Mouse (Mus musculus) heart, embryonic 12.5 days (tissue): Measurements from ENCODE around the gene Ankrd6. TPM values are rescaled to one million over a fixed set of nuclear protein-coding genes. Genes with fewer than 3 reads are reported as not detected.

Experiments used
- ATAC-seq: fragments of 200-750 bp; cut with Nextera tagmentation; 2 replicates; pipeline ENCODE4 v1.8.0; 2017; ENCODE audit warnings: moderate TSS enrichment, moderate library complexity; ENCODE audit not compliant: insufficient number of reproducible peaks, low FRiP score
- H3K27ac ChIP-seq: fragments of 300-500 bp; sonication (generic); 2 replicates; pipeline ENCODE4 v1.5.1; 2016; ENCODE audit warnings: mild to moderate bottlenecking, moderate library complexity; ENCODE audit not compliant: poor library complexity, severe bottlenecking
- H3K27me3 ChIP-seq: fragments of 300-500 bp; sonication (generic); replicated peaks from 2 replicates; pipeline ENCODE4 v1.6.1; 2016; ENCODE audit warnings: mild to moderate bottlenecking, moderate library complexity
- H3K36me3 ChIP-seq: fragments of 300-500 bp; sonication (generic); 2 replicates; pipeline ENCODE4 v1.6.1; 2016; ENCODE audit warnings: mild to moderate bottlenecking, moderate library complexity
- H3K4me1 ChIP-seq: fragments of 300-500 bp; sonication (generic); replicated peaks from 2 replicates; pipeline ENCODE4 v1.6.1; 2016; ENCODE audit warnings: mild to moderate bottlenecking
- H3K4me2 ChIP-seq: fragments of 300-500 bp; sonication (generic); 2 replicates; pipeline ENCODE4 v1.6.1; 2016; ENCODE audit warnings: mild to moderate bottlenecking, moderate library complexity
- H3K4me3 ChIP-seq: fragments of 300-500 bp; sonication (generic); 2 replicates; pipeline ENCODE4 v1.5.1; 2016; ENCODE audit warnings: mild to moderate bottlenecking
- H3K9ac ChIP-seq: fragments of 300-500 bp; sonication (generic); 2 replicates; pipeline ENCODE4 v1.6.1; 2016; ENCODE audit warnings: mild to moderate bottlenecking, moderate library complexity
- H3K9me3 ChIP-seq: fragments of 300-500 bp; sonication (generic); replicated peaks from 2 replicates; pipeline ENCODE4 v1.6.1; 2016; ENCODE audit warnings: mild to moderate bottlenecking, moderate library complexity
- WGBS: fragments of 180-500 bp; shearing (Covaris S2); methylation state at CpG from one replicate; pipeline ENCODE4 v1.1.7; 2016; 5-methylcytosine and 5-hydroxymethylcytosine counted together
- polyA plus RNA-seq: library from polyadenylated mRNA; unstranded; fragments of >200 nt; fragmentation: Nextera tagmentation; extraction: Ambion mirVana; gene quantifications from 2 replicates; pipeline ENCODE4 v1.2.1, GENCODE M21; 2016

Ankrd6 gene
- polyA plus RNA-seq, result 7.0 and 7.7 TPM in 2 replicates

GRCm38 (mm10) chr4:32950356-32951034 is at the start of gene Ankrd6:
Gene Ankrd6 (minus strand): TSS chr4:32950841.
- H3K4me2 ChIP-seq, result peak within 1 kb of the TSS; percentile 89
- H3K4me1 ChIP-seq, result peaks cover 30% of the 10 kb centered on the region
- no peaks in the 10 kb centered on the region for H3K36me3 ChIP-seq
- H3K4me3 ChIP-seq, result peak within 1 kb of the TSS; percentile 83
- under 1% methylated on average over 66 of the region's 66 CpGs for WGBS
- no peak within 1 kb of the TSS for H3K27ac ChIP-seq
- peak within 1 kb of the TSS; percentile 78 for H3K9ac ChIP-seq
- ATAC-seq, result peak; percentile 95
- no peaks in the 10 kb centered on the region; the same call in 1 of the 2 replicates for H3K9me3 ChIP-seq
- H3K27me3 ChIP-seq, result peaks cover 4% of the 10 kb centered on the region; the same call in 1 of the 2 replicates

- ATAC-seq, result no peak
- H3K9me3 ChIP-seq, result no peaks in the 10 kb centered on the region
- no peaks in the 10 kb centered on the region for H3K27me3 ChIP-seq
- H3K4me2 ChIP-seq, result no peak overlapping the region
- no peak overlapping the region for H3K9ac ChIP-seq
- H3K4me1 ChIP-seq, result no peaks in the 10 kb centered on the region
- 97% methylated on average over 8 of the region's 8 CpGs for WGBS
- H3K27ac ChIP-seq, result no peak overlapping the region
- H3K4me3 ChIP-seq, result no peak overlapping the region
- H3K36me3 ChIP-seq, result peaks cover 20% of the 10 kb centered on the region
Observed at GRCm38 (mm10) chr4:32998996-32999395, 48.4 kb upstream of the Ankrd6 start.

DNA sequence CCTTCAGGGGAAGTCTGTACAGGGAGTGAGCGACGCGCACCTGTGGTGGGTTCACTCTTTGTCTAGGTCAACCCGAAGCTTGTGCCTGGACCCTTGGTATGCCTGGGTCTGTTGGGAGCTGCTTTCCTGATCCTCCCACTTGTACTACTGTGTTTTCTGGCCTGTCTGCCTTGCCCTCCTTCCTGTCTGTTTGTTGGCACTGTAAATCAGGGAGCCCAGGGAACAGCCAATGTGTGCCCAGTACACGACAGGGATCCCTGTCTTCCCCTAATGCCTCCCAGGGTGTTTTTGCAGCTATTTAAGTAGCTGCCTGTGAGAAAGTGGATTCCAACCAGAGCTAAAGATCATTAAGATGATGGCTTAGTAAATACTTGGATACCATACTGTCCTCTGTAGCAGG is 46.9 kb upstream of the Ankrd6 start:
- Histone ChIP-seq H3K9ac (no peak overlapping the region), H3K36me3 (peaks cover 21% of the 10 kb centered on the region), H3K9me3 (no peaks in the 10 kb centered on the region), H3K4me3 (no peak overlapping the region), H3K27ac (no peak overlapping the region), H3K27me3 (no peaks in the 10 kb centered on the region), H3K4me1 (no peaks in the 10 kb centered on the region), H3K4me2 (no peak overlapping the region)
- WGBS, result 92% methylated on average over 5 of the region's 5 CpGs
- ATAC-seq, result no peak

DNA sequence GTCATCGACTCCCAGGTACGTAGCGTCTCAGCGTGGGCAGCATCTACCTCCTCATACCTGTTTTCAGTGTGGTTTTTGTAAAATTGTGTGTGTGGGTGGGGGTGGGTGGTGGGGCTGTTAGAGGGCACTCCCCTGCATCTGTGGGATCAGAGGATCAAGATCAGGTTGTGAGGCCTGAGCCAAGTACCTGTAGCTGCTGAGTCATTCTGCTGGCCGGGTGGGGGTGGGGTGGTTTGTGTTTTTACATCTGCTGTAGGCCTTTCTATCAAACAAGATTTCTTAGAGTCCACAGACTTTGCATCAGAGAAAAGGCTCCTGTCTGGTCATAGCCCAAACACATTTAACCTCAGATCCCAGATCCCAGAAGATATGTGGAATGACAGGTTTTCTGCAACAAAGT is 45.4 kb upstream of the Ankrd6 start:
- H3K4me3 ChIP-seq, result no peak overlapping the region
- H3K4me1 ChIP-seq, result peaks cover 10% of the 10 kb centered on the region; the same call in 1 of the 2 replicates
- no peaks in the 10 kb centered on the region for H3K27me3 ChIP-seq
- WGBS, result 96% methylated on average over 5 of the region's 5 CpGs
- H3K9ac ChIP-seq, result no peak overlapping the region
- H3K27ac ChIP-seq, result no peak overlapping the region
- H3K9me3 ChIP-seq, result no peaks in the 10 kb centered on the region
- peaks cover 21% of the 10 kb centered on the region for H3K36me3 ChIP-seq
- ATAC-seq, result no peak
- H3K4me2 ChIP-seq, result no peak overlapping the region

- H3K27me3 ChIP-seq, result no peaks in the 10 kb centered on the region
- peaks cover 17% of the 10 kb centered on the region for H3K36me3 ChIP-seq
- 81% methylated on average over 3 of the region's 3 CpGs for WGBS
- H3K4me1 ChIP-seq, result peaks cover 10% of the 10 kb centered on the region; the same call in 1 of the 2 replicates
- ATAC-seq, result no peak
- no peak overlapping the region for H3K4me2 ChIP-seq
- no peak overlapping the region for H3K4me3 ChIP-seq
- no peaks in the 10 kb centered on the region for H3K9me3 ChIP-seq
- no peak overlapping the region for H3K27ac ChIP-seq
- H3K9ac ChIP-seq, result no peak overlapping the region
Observed at GRCm38 (mm10) chr4:32994168-32994567, 43.5 kb upstream of the Ankrd6 start.

- WGBS, result 78% methylated on average over 2 of the region's 2 CpGs
- H3K27me3 ChIP-seq, result no peaks in the 10 kb centered on the region
- no peak overlapping the region for H3K27ac ChIP-seq
- no peak overlapping the region for H3K9ac ChIP-seq
- no peak overlapping the region for H3K4me2 ChIP-seq
- peaks cover 38% of the 10 kb centered on the region for H3K4me1 ChIP-seq
- ATAC-seq, result no peak
- no peaks in the 10 kb centered on the region for H3K9me3 ChIP-seq
- no peak overlapping the region for H3K4me3 ChIP-seq
- H3K36me3 ChIP-seq, result peaks cover 3% of the 10 kb centered on the region; the same call in 1 of the 2 replicates
Observed at GRCm38 (mm10) chr4:32989346-32989745, 38.7 kb upstream of the Ankrd6 start.

GRCm38 (mm10) chr4:32987006-32987405 is 36.4 kb upstream of the Ankrd6 start:
- no peaks in the 10 kb centered on the region for H3K36me3 ChIP-seq
- ATAC-seq, result no peak
- H3K9ac ChIP-seq, result no peak overlapping the region
- H3K4me1 ChIP-seq, result peaks cover 37% of the 10 kb centered on the region
- H3K9me3 ChIP-seq, result no peaks in the 10 kb centered on the region
- no peak overlapping the region for H3K4me2 ChIP-seq
- WGBS, result 50% methylated on average over 3 of the region's 3 CpGs
- no peaks in the 10 kb centered on the region for H3K27me3 ChIP-seq
- H3K4me3 ChIP-seq, result no peak overlapping the region
- H3K27ac ChIP-seq, result no peak overlapping the region

DNA sequence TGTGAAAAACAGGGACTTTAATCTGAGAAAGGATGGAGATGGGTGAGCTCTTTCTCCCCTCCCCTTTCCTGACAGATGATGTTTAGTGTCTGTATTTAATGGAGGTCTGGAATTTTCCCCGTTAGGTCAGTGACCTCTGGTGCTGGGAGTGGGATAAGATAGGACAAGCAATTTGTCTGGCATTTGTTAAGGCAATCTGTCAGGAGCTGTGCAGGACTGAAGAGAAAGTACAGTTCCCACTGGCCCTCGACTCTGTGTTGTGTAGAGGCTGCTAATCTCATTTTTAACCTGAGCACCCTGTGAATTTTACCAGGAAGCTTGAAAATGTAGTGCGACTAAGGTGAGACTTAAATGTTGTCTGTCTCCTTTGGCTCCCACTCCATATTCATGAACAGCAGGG is 35.0 kb upstream of the Ankrd6 start:
- no peaks in the 10 kb centered on the region for H3K9me3 ChIP-seq
- 0 out of 2 replicates have a peak overlapping the region, but pooled peaks have one; percentile 0 for H3K9ac ChIP-seq
- no peaks in the 10 kb centered on the region for H3K36me3 ChIP-seq
- H3K4me2 ChIP-seq, result peak overlapping the region; percentile 93
- H3K4me1 ChIP-seq, result peaks cover 41% of the 10 kb centered on the region
- 1% methylated on average over 3 of the region's 3 CpGs for WGBS
- H3K27ac ChIP-seq, result peak overlapping the region; percentile 87
- 0 out of 2 replicates have a peak overlapping the region, but pooled peaks have one; percentile 3 for H3K4me3 ChIP-seq
- peak; percentile 51 for ATAC-seq
- H3K27me3 ChIP-seq, result no peaks in the 10 kb centered on the region

GRCm38 (mm10) chr4:32984801-32985675 is 34.4 kb upstream of the Ankrd6 start:
- ATAC-seq, result no peak
- peaks cover 41% of the 10 kb centered on the region for H3K4me1 ChIP-seq
- peak overlapping the region; percentile 95 for H3K9ac ChIP-seq
- peak overlapping the region; percentile 95 for H3K4me3 ChIP-seq
- no peaks in the 10 kb centered on the region for H3K27me3 ChIP-seq
- H3K4me2 ChIP-seq, result peak overlapping the region; percentile 93
- WGBS, result 11% methylated on average over 13 of the region's 13 CpGs
- H3K27ac ChIP-seq, result peak overlapping the region; percentile 87
- no peaks in the 10 kb centered on the region for H3K9me3 ChIP-seq
- H3K36me3 ChIP-seq, result no peaks in the 10 kb centered on the region

GRCm38 (mm10) chr4:32984242-32984641 is 33.6 kb upstream of the Ankrd6 start:
- no peaks in the 10 kb centered on the region for H3K9me3 ChIP-seq
- H3K4me3 ChIP-seq, result peak overlapping the region; percentile 95
- peak overlapping the region; percentile 87 for H3K27ac ChIP-seq
- no peaks in the 10 kb centered on the region for H3K27me3 ChIP-seq
- peak overlapping the region; percentile 93 for H3K4me2 ChIP-seq
- no peaks in the 10 kb centered on the region for H3K36me3 ChIP-seq
- peak overlapping the region; percentile 95 for H3K9ac ChIP-seq
- peaks cover 41% of the 10 kb centered on the region for H3K4me1 ChIP-seq
- WGBS, result 1% methylated on average over 13 of the region's 13 CpGs
- no peak for ATAC-seq
